In the genomic region with DNA sequence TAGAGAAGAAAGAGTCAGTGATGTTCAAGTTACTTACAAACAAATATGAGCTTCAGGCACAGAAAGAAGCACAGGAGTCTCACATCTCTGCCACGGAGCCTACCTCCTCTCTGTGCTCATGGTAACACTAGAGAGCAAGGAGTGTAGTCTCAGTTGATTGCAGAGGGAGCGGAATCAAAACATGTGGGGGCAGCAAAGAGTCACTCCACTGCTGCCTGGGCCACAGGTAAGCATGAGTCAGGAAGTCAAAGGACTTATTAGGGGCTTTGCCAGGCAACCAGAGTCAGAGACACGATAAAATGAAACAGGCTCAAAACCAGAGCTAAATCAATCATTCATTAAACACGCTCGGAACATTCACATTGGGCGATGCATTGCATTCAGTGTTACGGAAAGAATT, we compare ENCODE assay signal across 12 mouse cellular contexts.
DNase-seq lines count a peak whose midpoint lies in the region; ATAC-seq and TF ChIP-seq lines count a peak whose summit lies in the region.
"Had no signal": no experiment of that assay in that cellular context is flagged by ENCODE, and none has a peak within 500 bp of the region (broad histone marks: within the 10 kb centered on the region; RNA-seq: fewer than 3 reads in every experiment).

No protein-coding gene starts in this region.

- H3K27me3 ChIP-seq in kidney, embryonic 15.5 days = no peaks in the 10 kb centered on the region
- H3K27me3 ChIP-seq in ES-Bruce4 (ENCODE audit: control insufficient read depth, insufficient read depth, low read length, poor library complexity, severe bottlenecking) = no peaks in the 10 kb centered on the region
- H3K27me3 ChIP-seq: embryonic facial prominence, embryonic 15.5 days; lung, embryonic 15.5 days had no signal

- TF ChIP-seq POLR2A in ES-Bruce4 (IDR thresholded peaks at IDR 0.05; ENCODE audit: insufficient read depth, low read length) = no peak

- intact Hi-C loops in left cerebral cortex, postnatal 25 days (cut with DNase I) = no loop called here

- no peak for ATAC-seq in kidney, embryonic 15.5 days (replicated peaks; ENCODE audit: low FRiP score)

- no peak overlapping the region for H3K9ac ChIP-seq in kidney, embryonic 15.5 days
- no peak overlapping the region for H3K9ac ChIP-seq in ES-Bruce4 (ENCODE audit: low read depth, poor library complexity, severe bottlenecking)
- H3K9ac ChIP-seq: embryonic facial prominence, embryonic 15.5 days; lung, embryonic 15.5 days had no signal

- H3K27ac ChIP-seq in kidney, embryonic 15.5 days = no peak overlapping the region
- no peak overlapping the region for H3K27ac ChIP-seq in ES-Bruce4 (ENCODE audit: insufficient read depth, low read length)
- H3K27ac ChIP-seq: embryonic facial prominence, embryonic 15.5 days; lung, embryonic 15.5 days had no signal

- WGBS in kidney, embryonic 15.5 days = 64% methylated on average over 7 of the region's 7 CpGs

- no peak for TF ChIP-seq EP300 in ES-Bruce4 (IDR thresholded peaks at IDR 0.05; ENCODE audit: insufficient read depth, low read depth, low read length)

- DNase-seq in kidney, adult 9 months = peak; percentile 5
- DNase-seq in A20 (ENCODE audit: low read depth, low spot score) = peak; percentile 18
- peak; percentile 24 to 32 for DNase-seq in kidney, postnatal 4 days
- no peak for DNase-seq in testis, postnatal 14 days (ENCODE audit: low spot score)
- no peak for DNase-seq in left cerebral cortex, postnatal 25 days (ENCODE audit: low spot score in 2 of 2)
- DNase-seq: heart, postnatal 4 days; layer of hippocampus, postnatal 36 days; right cerebral cortex, postnatal 25 days had no signal

- no peaks in the 10 kb centered on the region for H3K36me3 ChIP-seq in kidney, embryonic 15.5 days
- no peaks in the 10 kb centered on the region for H3K36me3 ChIP-seq in ES-Bruce4 (ENCODE audit: control insufficient read depth, insufficient read depth, low read length, poor library complexity, severe bottlenecking)
- H3K36me3 ChIP-seq: embryonic facial prominence, embryonic 15.5 days; lung, embryonic 15.5 days had no signal

- peak; percentile 18 for TF ChIP-seq CTCF in ES-Bruce4 (IDR thresholded peaks at IDR 0.05; ENCODE audit: low read depth, low read length)

- H3K9me3 ChIP-seq in kidney, embryonic 15.5 days (replicated peaks) = no peaks in the 10 kb centered on the region
- H3K9me3 ChIP-seq in ES-Bruce4 (replicated peaks; ENCODE audit: control insufficient read depth, insufficient read depth, low read length, poor library complexity, severe bottlenecking) = no peaks in the 10 kb centered on the region
- H3K9me3 ChIP-seq: embryonic facial prominence, embryonic 15.5 days; lung, embryonic 15.5 days had no signal

- H3K4me3 ChIP-seq in kidney, embryonic 15.5 days (replicated peaks) = no peak overlapping the region
- H3K4me3 ChIP-seq in ES-Bruce4 (ENCODE audit: low read depth, low read length) = no peak overlapping the region
- H3K4me3 ChIP-seq: embryonic facial prominence, embryonic 15.5 days; lung, embryonic 15.5 days had no signal

- peaks cover 12% of the 10 kb centered on the region for H3K4me1 ChIP-seq in kidney, embryonic 15.5 days
- no peaks in the 10 kb centered on the region for H3K4me1 ChIP-seq in ES-Bruce4 (ENCODE audit: control insufficient read depth, insufficient read depth, low read length)
- H3K4me1 ChIP-seq: embryonic facial prominence, embryonic 15.5 days had no signal

- no peak overlapping the region for H3K4me2 ChIP-seq in kidney, embryonic 15.5 days
- H3K4me2 ChIP-seq: embryonic facial prominence, embryonic 15.5 days; lung, embryonic 15.5 days had no signal

Comparison
In these comparisons a context has a peak if more than half of its experiments do, and no peak if none do; other contexts are left out.
1. DNase-seq: peak in kidney, adult 9 months (single experiment), A20 (single experiment) and kidney, postnatal 4 days (2 of 2); none in testis, postnatal 14 days (single experiment) and left cerebral cortex, postnatal 25 days (0 of 2).